Mouse (Mus musculus): ENCODE measurements at regions not wholly inside any gene's neighbourhood (a gene's known extent, or its start where the extent isn't known, plus 50 kb on each side); places are given as distances from the start of the nearest gene placed in this dataset.

- Histone ChIP-seq H3K9ac (ENCODE audit: insufficient read depth, low read depth) (no peak overlapping the region), H3K36me3 (replicated peaks in 1 of 2; ENCODE audit: control insufficient read depth in 1 of 2, insufficient read depth in 1 of 2, low read length in 1 of 2) (no peaks in the 10 kb centered on the region), H3K4me3 (replicated peaks in 1 of 3; ENCODE audit: low read depth in 2 of 3, low read length in 2 of 3, poor library complexity in 1 of 3) (no peak overlapping the region), H3K27ac (ENCODE audit: insufficient read depth, low read depth) (no peak overlapping the region), H3K27me3 (replicated peaks) (no peaks in the 10 kb centered on the region), H3K9me3 (replicated peaks; ENCODE audit: low read length) (peaks cover 2% of the 10 kb centered on the region), H3K4me1 (ENCODE audit: control insufficient read depth in 1 of 2, insufficient read depth in 2 of 2) (peaks cover 10 to 15% of the 10 kb centered on the region in 2 experiments), H3K79me2 (replicated peaks; ENCODE audit: control insufficient read depth, extremely low read depth, insufficient read depth, poor library complexity, severe bottlenecking) (no peaks in the 10 kb centered on the region), H3K4me2 (ENCODE audit: insufficient read depth, low read depth, poor library complexity, severe bottlenecking) (no peak overlapping the region)
- in situ Hi-C loops (cut with MboI; ENCODE audit: low pct_ligation_motif_present, low pct_unique_long_range_greater_than_20kb, low sequenced_read_pairs): loop anchor here (10.0 kb wide), 1 partner anchor 73 kb away; no protein-coding TSS in a partner anchor
- no peak for DNase-seq (ENCODE audit: extremely low read depth)
- dilution Hi-C loops (cut with MboI; ENCODE audit: extremely low pct_ligation_motif_present, extremely low pct_unique_long_range_greater_than_20kb, low sequenced_read_pairs): no loop called here
- TF ChIP-seq JUND (conservative IDR thresholded peaks at IDR 0.05; ENCODE audit: low read depth, low read length) (no peak), MYC (IDR thresholded peaks at IDR 0.05; ENCODE audit: low read depth, low read length) (no peak), HCFC1 (IDR thresholded peaks at IDR 0.05; ENCODE audit: low read depth, low read length) (no peak), MAZ (IDR thresholded peaks at IDR 0.05; ENCODE audit: low read depth, low read length) (no peak), POLR2A (IDR thresholded peaks at IDR 0.05; ENCODE audit: low read depth, low read length) (no peak), RCOR1 (conservative IDR thresholded peaks at IDR 0.05; ENCODE audit: low read depth, low read length) (no peak), SIN3A (IDR thresholded peaks at IDR 0.05; ENCODE audit: low read length) (no peak), NELFE (IDR thresholded peaks at IDR 0.05; ENCODE audit: low read depth, low read length) (no peak), RAD21 (IDR thresholded peaks at IDR 0.05; ENCODE audit: low read depth, low read length) (no peak), UBTF (IDR thresholded peaks at IDR 0.05; ENCODE audit: low read depth, low read length) (no peak), ZC3H11A (IDR thresholded peaks at IDR 0.05; ENCODE audit: low read depth, low read length) (no peak), ZNF384 (IDR thresholded peaks at IDR 0.05; ENCODE audit: low read depth, low read length) (no peak), CHD2 (IDR thresholded peaks at IDR 0.05; ENCODE audit: low read length) (no peak), BHLHE40 (IDR thresholded peaks at IDR 0.05; ENCODE audit: low read depth, low read length) (no peak), ZMIZ1 (IDR thresholded peaks at IDR 0.05; ENCODE audit: low read depth, low read length) (no peak), SMC3 (IDR thresholded peaks at IDR 0.05; ENCODE audit: low read depth, low read length) (no peak), GABPA (IDR thresholded peaks at IDR 0.05; ENCODE audit: insufficient replicate concordance, low read depth, low read length) (no peak), ELF1 (IDR thresholded peaks at IDR 0.05; ENCODE audit: low read depth, low read length) (no peak)
Measured at GRCm38 (mm10) chr13:48731046-48731996, 68.5 kb downstream of the Barx1 start.

- Histone ChIP-seq H3K9ac (ENCODE audit: insufficient read depth, low read depth) (no peak overlapping the region), H3K27me3 (replicated peaks) (no peaks in the 10 kb centered on the region), H3K36me3 (replicated peaks in 1 of 2; ENCODE audit: control insufficient read depth in 1 of 2, insufficient read depth in 1 of 2, low read length in 1 of 2) (no peaks in the 10 kb centered on the region), H3K4me3 (replicated peaks in 1 of 3; ENCODE audit: low read depth in 2 of 3, low read length in 2 of 3, poor library complexity in 1 of 3) (no peak overlapping the region), H3K9me3 (replicated peaks; ENCODE audit: low read length) (peaks cover 2% of the 10 kb centered on the region), H3K4me1 (ENCODE audit: control insufficient read depth in 1 of 2, insufficient read depth in 2 of 2) (peaks cover 10 to 15% of the 10 kb centered on the region in 2 experiments), H3K4me2 (ENCODE audit: insufficient read depth, low read depth, poor library complexity, severe bottlenecking) (no peak overlapping the region), H3K27ac (ENCODE audit: insufficient read depth, low read depth) (no peak overlapping the region), H3K79me2 (replicated peaks; ENCODE audit: control insufficient read depth, extremely low read depth, insufficient read depth, poor library complexity, severe bottlenecking) (no peaks in the 10 kb centered on the region)
- dilution Hi-C loops (cut with MboI; ENCODE audit: extremely low pct_ligation_motif_present, extremely low pct_unique_long_range_greater_than_20kb, low sequenced_read_pairs) (no loop called here), in situ Hi-C loops (cut with MboI; ENCODE audit: low pct_ligation_motif_present, low pct_unique_long_range_greater_than_20kb, low sequenced_read_pairs) (loop anchor here (10.0 kb wide), 1 partner anchor 72 kb away; no protein-coding TSS in a partner anchor)
- no peak for DNase-seq (ENCODE audit: extremely low read depth)
- TF ChIP-seq USF1 (IDR thresholded peaks at IDR 0.05; ENCODE audit: low read depth, low read length) (no peak), SMC3 (IDR thresholded peaks at IDR 0.05; ENCODE audit: low read depth, low read length) (0 out of 2 replicates have a peak, but pooled peaks have one; percentile 2), CTCF (conservative IDR thresholded peaks at IDR 0.05 in 1 of 2, IDR thresholded peaks at IDR 0.05 in 1 of 2; ENCODE audit: low read depth in 2 of 2, low read length in 2 of 2) (peak in 1 of 2 experiments; percentile 48; a peak in 2 of 4 replicates)
Measured at GRCm38 (mm10) chr13:48732168-48732841, 69.5 kb downstream of the Barx1 start.

Data from CH12.LX (cell line).